Mouse (Mus musculus) midbrain, postnatal 0 days (tissue): ENCODE measurements around the gene Yes1. TPM values are rescaled to one million over a fixed set of nuclear protein-coding genes. Genes with fewer than 3 reads are reported as not detected.

ENCODE experiments used
- ATAC-seq: fragments of 200-750 bp; cut with Nextera tagmentation; 2 replicates; pipeline ENCODE4 v1.8.0; 2017; ENCODE audit warnings: moderate number of reproducible peaks, mild to moderate bottlenecking, moderate TSS enrichment, moderate library complexity; ENCODE audit not compliant: low FRiP score
- DNase-seq: peaks from one replicate; pipeline ENCODE4 v3.0.0-alpha.2; 2015; ENCODE audit warnings: low spot score
- H3K27ac ChIP-seq: fragments of 300-500 bp; sonication (generic); 2 replicates; pipeline ENCODE4 v1.5.1; 2014; ENCODE audit warnings: low read depth, mild to moderate bottlenecking, low read length, mixed read lengths
- H3K27me3 ChIP-seq: fragments of 300-500 bp; sonication (generic); 2 replicates; pipeline ENCODE4 v1.6.1; 2014; ENCODE audit warnings: low read length, control low read depth, mixed read lengths; ENCODE audit not compliant: insufficient read depth
- H3K36me3 ChIP-seq: fragments of 300-500 bp; sonication (generic); 2 replicates; pipeline ENCODE4 v1.6.1; 2014; ENCODE audit warnings: low read length, control low read depth, mixed read lengths; ENCODE audit not compliant: insufficient read depth
- H3K4me1 ChIP-seq: fragments of 300-500 bp; sonication (generic); 2 replicates; pipeline ENCODE4 v1.6.1; 2014; ENCODE audit warnings: mild to moderate bottlenecking, control low read depth, antibody characterized with exemption, low read length, mixed read lengths; ENCODE audit not compliant: insufficient read depth
- H3K4me2 ChIP-seq: fragments of 300-500 bp; sonication (generic); 2 replicates; pipeline ENCODE4 v1.6.1; 2014; ENCODE audit warnings: low read depth, mild to moderate bottlenecking, low read length, mixed read lengths; ENCODE audit not compliant: poor library complexity, severe bottlenecking
- H3K4me3 ChIP-seq: fragments of 300-500 bp; sonication (generic); 2 replicates; pipeline ENCODE4 v1.5.1; 2014; ENCODE audit warnings: low read depth, mild to moderate bottlenecking, low read length, moderate library complexity
- H3K9ac ChIP-seq: fragments of 300-500 bp; sonication (generic); replicated peaks from 2 replicates; pipeline ENCODE4 v1.6.1; 2014; ENCODE audit warnings: mild to moderate bottlenecking, low read length, moderate library complexity, mixed read lengths; ENCODE audit not compliant: poor library complexity, severe bottlenecking
- H3K9me3 ChIP-seq: fragments of 300-500 bp; sonication (generic); 2 replicates; pipeline ENCODE4 v1.6.1; 2016; ENCODE audit warnings: low read length, control low read depth
- CTCF ChIP-seq: IDR thresholded peaks from 2 replicates; pipeline ENCODE4 v1.5.1; 2016; ENCODE audit warnings: antibody characterized with exemption, mild to moderate bottlenecking
- WGBS: fragments of 180-500 bp; shearing (Covaris S2); extraction: QIAGEN DNeasy Blood & Tissue Kit; methylation state at CpG from one replicate; pipeline ENCODE4 v1.1.7; 2014; 5-methylcytosine and 5-hydroxymethylcytosine counted together
- polyA plus RNA-seq: library from polyadenylated mRNA; unstranded; fragments of >200 nt; fragmentation: Nextera tagmentation; extraction: Ambion mirVana; gene quantifications from 2 replicates; pipeline ENCODE4 v1.2.1, GENCODE M21; 2015
- total RNA-seq: library from RNA; depleted of rRNA; stranded (reverse); fragments of >200 nt; gene quantifications from 2 replicates; pipeline ENCODE4 v1.2.3, GENCODE M21; 2014

Yes1 gene
- total and polyA plus RNA-seq, 2 experiments from 2014 or later, result 11.5 to 20.3 TPM

DNA sequence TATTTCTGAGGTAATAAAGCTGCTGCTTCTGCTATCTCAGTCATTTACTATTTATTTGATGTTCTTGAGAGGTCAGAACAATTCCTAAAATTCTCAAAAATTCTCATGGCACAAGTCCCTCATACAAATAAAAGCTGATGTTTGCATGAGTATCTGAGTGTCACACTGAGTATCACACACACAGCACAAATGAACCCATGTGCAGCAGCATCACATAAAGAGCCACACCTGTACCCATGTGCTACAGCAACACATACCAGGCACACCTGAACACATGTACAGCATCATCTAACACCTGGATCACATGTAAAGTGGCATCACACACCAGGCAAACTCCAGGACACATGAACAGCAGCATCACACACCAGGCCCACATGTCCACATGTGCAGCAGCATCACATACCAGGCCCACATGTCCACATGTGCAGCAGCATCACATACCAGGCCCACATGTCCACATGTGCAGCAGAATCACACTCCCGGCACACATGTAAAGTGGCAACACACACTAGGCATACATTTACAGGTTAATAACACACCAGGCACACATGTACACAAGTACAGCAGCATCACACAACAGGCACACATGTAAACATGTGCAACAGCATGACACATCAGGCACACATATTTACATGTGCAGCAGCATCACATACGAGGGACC is 102.2 kb downstream of the Yes1 start:
- Histone ChIP-seq H3K9ac (peak overlapping the region; percentile 69), H3K4me1 (0 out of 2 replicates have a peak, but pooled peaks cover 6% of the 10 kb centered on the region), H3K4me3 (peak overlapping the region; percentile 59), H3K4me2 (peak overlapping the region; percentile 68), H3K27ac (peak overlapping the region; percentile 88), H3K27me3 (no peaks in the 10 kb centered on the region), H3K9me3 (no peaks in the 10 kb centered on the region), H3K36me3 (no peaks in the 10 kb centered on the region)
- DNase-seq, result peak; percentile 12
- no peak for TF ChIP-seq CTCF
- WGBS, result 25% methylated on average over 2 of the region's 2 CpGs
- ATAC-seq, result peak; percentile 35; the same call in 1 of the 2 replicates

DNA sequence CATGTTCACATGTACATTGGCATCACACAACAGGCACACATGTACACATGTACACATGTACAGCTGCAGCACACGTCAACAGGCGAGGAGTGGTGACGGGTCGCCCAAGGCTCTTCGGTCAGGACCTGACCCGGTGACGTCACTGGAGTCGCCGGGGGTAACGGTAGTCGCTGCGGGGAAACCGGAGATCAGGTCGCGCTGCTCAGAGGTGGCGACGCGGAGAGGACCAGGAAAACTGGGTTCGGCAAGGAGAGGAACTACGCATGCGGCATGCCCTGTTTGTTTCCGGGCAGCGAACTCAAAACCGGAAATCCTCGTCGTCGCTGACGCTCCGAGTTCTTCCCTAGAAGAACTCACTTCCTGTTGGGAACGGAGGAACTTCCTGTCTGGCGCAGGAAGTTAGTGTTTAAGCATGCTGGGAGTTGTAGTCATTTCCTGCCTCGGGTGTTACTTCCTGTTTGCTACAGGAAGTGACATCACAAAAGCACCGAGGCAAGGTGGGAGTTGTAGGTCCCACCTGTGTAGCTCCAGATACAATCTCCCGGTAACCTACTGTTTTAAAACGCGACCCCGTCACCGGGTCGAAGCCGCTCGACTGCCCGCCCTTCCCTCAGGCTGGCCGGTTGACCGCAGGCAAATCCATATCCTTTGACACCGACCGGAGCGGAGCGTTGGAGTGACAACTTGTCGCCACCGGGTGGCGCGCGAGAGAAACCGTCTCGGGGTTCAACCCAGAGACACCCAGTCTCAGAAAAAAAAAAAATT is 102.9 kb downstream of the Yes1 start:
- peak; percentile 85 for TF ChIP-seq CTCF
- Histone ChIP-seq H3K9ac (peak overlapping the region; percentile 69), H3K27me3 (no peaks in the 10 kb centered on the region), H3K4me2 (peak overlapping the region; percentile 68), H3K27ac (peak overlapping the region; percentile 88), H3K4me1 (0 out of 2 replicates have a peak, but pooled peaks cover 6% of the 10 kb centered on the region), H3K4me3 (peak overlapping the region; percentile 59), H3K9me3 (no peaks in the 10 kb centered on the region), H3K36me3 (no peaks in the 10 kb centered on the region)
- peak; percentile 98 for ATAC-seq
- under 1% methylated on average over 55 of the region's 55 CpGs for WGBS
- peak; percentile 100 for DNase-seq

DNA sequence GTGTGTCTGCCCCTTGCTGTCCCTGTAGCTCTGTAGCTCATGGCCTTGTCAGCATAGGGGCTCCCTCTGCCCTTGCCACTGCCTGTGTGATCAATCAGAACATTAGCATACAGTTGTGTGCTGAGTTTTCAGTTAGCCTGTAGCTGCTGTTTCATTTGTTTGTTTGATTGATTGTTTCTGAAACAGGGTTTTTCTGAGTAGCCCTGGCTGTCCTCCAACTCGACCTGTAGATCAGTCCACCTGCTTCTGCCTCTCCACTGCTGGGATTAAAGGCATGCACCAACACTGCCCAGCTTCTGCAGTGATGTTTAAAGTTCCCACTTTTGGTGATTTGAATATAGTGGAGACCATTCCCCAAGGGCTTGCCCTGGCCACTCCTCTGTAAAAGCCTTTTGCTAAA is 106.8 kb downstream of the Yes1 start:
- no peak for ATAC-seq
- TF ChIP-seq CTCF, result no peak
- no peak overlapping the region for H3K9ac ChIP-seq
- H3K4me2 ChIP-seq, result no peak overlapping the region
- 0 out of 2 replicates have a peak, but pooled peaks cover 4% of the 10 kb centered on the region for H3K4me1 ChIP-seq
- H3K27me3 ChIP-seq, result no peaks in the 10 kb centered on the region
- no peaks in the 10 kb centered on the region for H3K36me3 ChIP-seq
- DNase-seq, result no peak
- H3K4me3 ChIP-seq, result no peak overlapping the region
- WGBS, result 52% methylated on average over 1 of the region's 1 CpGs
- no peaks in the 10 kb centered on the region for H3K9me3 ChIP-seq
- H3K27ac ChIP-seq, result no peak overlapping the region

DNA sequence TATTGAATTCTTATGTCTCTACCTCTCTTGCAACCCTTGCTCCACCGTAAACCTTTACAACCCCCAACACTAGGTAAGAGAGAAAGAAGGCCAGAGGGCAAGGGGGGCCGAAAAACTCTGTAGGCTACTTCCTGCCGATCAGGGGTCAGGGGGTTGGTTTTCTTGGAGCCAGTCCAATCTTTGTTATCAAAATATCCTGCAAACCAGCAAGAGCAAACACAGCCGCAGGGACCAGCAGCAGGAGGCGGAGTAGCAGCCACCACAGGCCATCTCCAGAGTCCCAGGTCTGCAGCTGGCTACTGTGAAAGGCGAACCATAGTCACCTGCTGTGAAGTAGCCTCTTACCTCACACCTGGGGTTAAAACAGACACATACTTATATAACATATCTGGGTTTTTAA is 107.9 kb downstream of the Yes1 start:
- no peaks in the 10 kb centered on the region for H3K27me3 ChIP-seq
- H3K9me3 ChIP-seq, result no peaks in the 10 kb centered on the region
- no peak for TF ChIP-seq CTCF
- WGBS, result 71% methylated on average over 6 of the region's 6 CpGs
- no peaks in the 10 kb centered on the region for H3K4me1 ChIP-seq
- H3K4me2 ChIP-seq, result no peak overlapping the region
- no peak overlapping the region for H3K27ac ChIP-seq
- no peaks in the 10 kb centered on the region for H3K36me3 ChIP-seq
- DNase-seq (no peak), ATAC-seq (no peak)
- H3K9ac ChIP-seq, result no peak overlapping the region
- H3K4me3 ChIP-seq, result no peak overlapping the region

DNA sequence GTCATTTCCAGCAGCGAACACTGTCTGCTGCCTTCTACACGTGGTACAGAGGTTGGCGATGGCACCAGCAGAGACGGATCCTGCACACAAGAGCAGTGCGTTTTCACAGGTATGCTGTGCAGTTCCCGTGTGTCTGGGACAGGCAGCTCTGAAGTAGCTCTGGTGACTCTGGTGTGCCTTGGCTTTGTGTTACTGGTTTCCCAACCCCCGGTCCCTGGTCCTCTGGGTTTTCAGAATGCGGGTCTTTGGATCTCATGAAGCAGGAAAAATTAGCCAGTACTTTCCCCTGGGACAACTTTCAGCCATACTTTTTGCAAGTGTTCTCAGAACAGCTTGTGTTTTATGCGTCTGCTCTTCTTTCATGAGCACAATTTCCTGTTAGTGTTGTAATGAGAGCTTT is 109.4 kb downstream of the Yes1 start:
- no peaks in the 10 kb centered on the region for H3K4me1 ChIP-seq
- no peak overlapping the region for H3K4me3 ChIP-seq
- no peak for DNase-seq
- H3K36me3 ChIP-seq, result no peaks in the 10 kb centered on the region
- H3K27ac ChIP-seq, result no peak overlapping the region
- H3K4me2 ChIP-seq, result no peak overlapping the region
- no peak for ATAC-seq
- H3K9me3 ChIP-seq, result no peaks in the 10 kb centered on the region
- 82% methylated on average over 9 of the region's 9 CpGs for WGBS
- no peak for TF ChIP-seq CTCF
- no peaks in the 10 kb centered on the region for H3K27me3 ChIP-seq
- H3K9ac ChIP-seq, result no peak overlapping the region

GRCm38 (mm10) chr5:32721316-32721715 is 110.3 kb downstream of the Yes1 start:
- H3K27me3 ChIP-seq, result no peaks in the 10 kb centered on the region
- WGBS, result 64% methylated on average over 3 of the region's 3 CpGs
- H3K9me3 ChIP-seq, result no peaks in the 10 kb centered on the region
- TF ChIP-seq CTCF, result no peak
- no peaks in the 10 kb centered on the region for H3K36me3 ChIP-seq
- ATAC-seq, result no peak
- no peak overlapping the region for H3K9ac ChIP-seq
- no peak overlapping the region for H3K4me2 ChIP-seq
- no peaks in the 10 kb centered on the region for H3K4me1 ChIP-seq
- DNase-seq, result no peak
- H3K4me3 ChIP-seq, result no peak overlapping the region
- H3K27ac ChIP-seq, result no peak overlapping the region
